Mouse (Mus musculus) heart, postnatal 0 days (tissue): ENCODE measurements around the gene Wfdc12. TPM values are rescaled to one million over a fixed set of nuclear protein-coding genes. Genes with fewer than 3 reads are reported as not detected.

Experiments
- ATAC-seq: fragments of 200-750 bp; cut with Nextera tagmentation; 2 replicates; pipeline ENCODE4 v1.8.0; 2017; ENCODE audit warnings: low read depth, moderate number of reproducible peaks, moderate library complexity; ENCODE audit not compliant: insufficient read depth
- DNase-seq: peaks from one replicate; pipeline ENCODE4 v3.0.0-alpha.2; 2016; ENCODE audit warnings: low spot score
- H3K27ac ChIP-seq: fragments of 300-500 bp; sonication (generic); 2 replicates; pipeline ENCODE4 v1.5.1; 2014; ENCODE audit warnings: low read depth, mild to moderate bottlenecking
- H3K27me3 ChIP-seq: fragments of 300-500 bp; sonication (generic); 2 replicates; pipeline ENCODE4 v1.6.1; 2014; ENCODE audit warnings: low read length, mixed read lengths; ENCODE audit not compliant: control insufficient read depth, insufficient read depth
- H3K36me3 ChIP-seq: fragments of 300-500 bp; sonication (generic); replicated peaks from 2 replicates; pipeline ENCODE4 v1.6.1; 2014; ENCODE audit warnings: low read length, mixed read lengths; ENCODE audit not compliant: control insufficient read depth, insufficient read depth
- H3K4me1 ChIP-seq: fragments of 300-500 bp; sonication (generic); 2 replicates; pipeline ENCODE4 v1.6.1; 2014; ENCODE audit warnings: antibody characterized with exemption; ENCODE audit not compliant: control insufficient read depth, insufficient read depth
- H3K4me2 ChIP-seq: fragments of 300-500 bp; sonication (generic); 2 replicates; pipeline ENCODE4 v1.6.1; 2014; ENCODE audit warnings: low read depth, mild to moderate bottlenecking, low read length, moderate library complexity
- H3K4me3 ChIP-seq: fragments of 300-500 bp; sonication (generic); 2 replicates; pipeline ENCODE4 v1.5.1; 2014; ENCODE audit warnings: low read depth, low read length
- H3K9ac ChIP-seq: fragments of 300-500 bp; sonication (generic); replicated peaks from 2 replicates; pipeline ENCODE4 v1.6.1; 2014; ENCODE audit warnings: low read depth, low read length, mixed read lengths
- H3K9me3 ChIP-seq: fragments of 300-500 bp; sonication (generic); replicated peaks from 2 replicates; pipeline ENCODE4 v1.6.1; 2016; ENCODE audit warnings: low read length; ENCODE audit not compliant: control insufficient read depth
- CTCF ChIP-seq: IDR thresholded peaks from 2 replicates; pipeline ENCODE4 v1.5.1; 2016; ENCODE audit warnings: antibody characterized with exemption, control low read depth, low read depth
- EP300 ChIP-seq: IDR thresholded peaks from 2 replicates; pipeline ENCODE4 v1.6.1; 2016; ENCODE audit warnings: antibody characterized with exemption, low read depth
- WGBS: fragments of 180-500 bp; shearing (Covaris S2); extraction: QIAGEN DNeasy Blood & Tissue Kit; methylation state at CpG from one replicate; pipeline ENCODE4 v1.1.7; 2014; 5-methylcytosine and 5-hydroxymethylcytosine counted together
- polyA plus RNA-seq: library from polyadenylated mRNA; unstranded; fragments of >200 nt; fragmentation: Nextera tagmentation; extraction: Ambion mirVana; gene quantifications from 2 replicates; pipeline ENCODE4 v1.2.1, GENCODE M21; 2015
- total RNA-seq: library from RNA; depleted of rRNA; stranded (reverse); fragments of >200 nt; gene quantifications from 2 replicates; pipeline ENCODE4 v1.2.3, GENCODE M21; 2014; ENCODE audit warnings: low replicate concordance

Gene Wfdc12
- total and polyA plus RNA-seq, 2 experiments from 2014 or later = not detected

DNA sequence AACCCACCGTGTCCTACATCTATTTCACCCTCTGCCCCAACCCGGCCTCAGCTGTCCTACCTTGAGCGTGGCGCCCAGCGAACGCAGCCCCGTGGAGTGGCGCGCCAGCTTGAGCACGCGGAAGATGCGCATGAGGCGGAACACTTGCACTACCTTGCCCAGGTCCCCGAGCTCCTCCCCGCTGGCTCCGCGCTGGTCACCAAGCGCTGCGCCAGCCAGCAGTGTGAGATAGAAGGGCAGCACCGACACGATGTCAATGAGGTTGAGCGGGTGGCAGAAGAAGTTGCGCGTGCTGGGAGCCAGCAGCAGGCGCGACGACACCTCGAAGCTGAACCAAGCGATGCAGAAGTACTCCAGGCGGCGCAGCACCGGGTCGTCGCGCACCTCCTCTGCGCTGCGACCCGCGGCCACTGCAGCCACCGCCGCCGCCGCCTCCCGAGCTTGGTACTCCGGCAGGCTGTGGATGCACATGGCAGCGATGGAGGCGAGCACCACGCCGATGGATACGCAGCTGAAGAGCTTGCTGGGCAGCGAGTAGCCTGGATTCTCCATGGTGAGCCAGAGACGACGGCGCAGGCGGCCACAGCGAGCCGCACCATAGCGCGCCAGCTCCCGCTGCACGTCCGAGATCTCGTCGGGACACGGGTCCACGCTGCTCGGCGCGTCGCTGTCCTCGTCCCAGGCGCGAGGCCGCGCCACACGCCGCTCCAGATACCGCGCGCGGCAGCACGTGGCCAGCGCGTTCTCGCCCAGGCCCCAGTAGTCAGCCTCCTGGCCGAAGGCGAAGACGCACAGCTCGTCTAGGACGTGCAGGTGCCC lies 22.4 kb downstream of the Wfdc12 start:
- WGBS = 12% methylated on average over 90 of the region's 90 CpGs
- no peak for TF ChIP-seq CTCF
- TF ChIP-seq EP300 = no peak
- Histone ChIP-seq H3K27me3 (peaks cover 63% of the 10 kb centered on the region), H3K9me3 (no peaks in the 10 kb centered on the region), H3K4me1 (peaks cover 7% of the 10 kb centered on the region), H3K9ac (no peak overlapping the region), H3K4me3 (peak overlapping the region; percentile 18), H3K27ac (no peak overlapping the region), H3K4me2 (peak overlapping the region; percentile 27), H3K36me3 (no peaks in the 10 kb centered on the region)
- DNase-seq (no peak), ATAC-seq (no peak)

DNA sequence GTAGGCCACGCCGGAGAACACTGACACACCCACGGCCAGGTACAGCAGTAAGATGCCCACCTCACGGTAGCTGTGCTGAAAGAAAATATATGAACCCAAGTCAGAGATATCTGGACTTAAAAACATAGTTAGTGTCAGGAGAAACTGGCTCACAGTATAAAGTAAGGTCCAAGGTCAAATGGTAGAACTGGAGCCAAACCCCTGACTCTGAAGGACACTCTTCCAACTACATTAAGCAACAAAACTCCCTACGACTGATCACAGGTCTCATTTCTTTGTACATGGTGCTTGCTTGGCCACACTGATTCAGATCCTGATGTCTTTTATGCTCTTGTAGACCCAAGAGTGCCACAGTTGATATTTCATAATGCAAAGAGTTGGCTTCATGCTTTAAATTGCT lies 25.5 kb downstream of the Wfdc12 start:
- Histone ChIP-seq H3K4me2 (no peak overlapping the region), H3K36me3 (no peaks in the 10 kb centered on the region), H3K27ac (no peak overlapping the region), H3K4me1 (peaks cover 7% of the 10 kb centered on the region), H3K9me3 (no peaks in the 10 kb centered on the region), H3K4me3 (no peak overlapping the region), H3K27me3 (peaks cover 42% of the 10 kb centered on the region), H3K9ac (no peak overlapping the region)
- DNase-seq (no peak), ATAC-seq (no peak)
- WGBS = 83% methylated on average over 5 of the region's 5 CpGs
- no peak for TF ChIP-seq CTCF
- TF ChIP-seq EP300 = no peak

- no peaks in the 10 kb centered on the region for H3K36me3 ChIP-seq
- WGBS = 72% methylated on average over 11 of the region's 11 CpGs
- no peak overlapping the region for H3K4me2 ChIP-seq
- ATAC-seq = no peak
- no peaks in the 10 kb centered on the region for H3K9me3 ChIP-seq
- peaks cover 9% of the 10 kb centered on the region for H3K27me3 ChIP-seq
- no peak for DNase-seq
- H3K27ac ChIP-seq = no peak overlapping the region
- H3K4me1 ChIP-seq = no peaks in the 10 kb centered on the region
- H3K4me3 ChIP-seq = no peak overlapping the region
- TF ChIP-seq EP300 (no peak), CTCF (no peak)
- H3K9ac ChIP-seq = no peak overlapping the region
Measured at GRCm38 (mm10) chr2:164161515-164162055, 28.8 kb downstream of the Wfdc12 start.

- TF ChIP-seq CTCF = no peak
- no peak for TF ChIP-seq EP300
- Histone ChIP-seq H3K9ac (no peak overlapping the region), H3K36me3 (peaks cover 12% of the 10 kb centered on the region), H3K4me3 (no peak overlapping the region), H3K4me2 (no peak overlapping the region), H3K4me1 (no peaks in the 10 kb centered on the region), H3K9me3 (no peaks in the 10 kb centered on the region), H3K27ac (no peak overlapping the region), H3K27me3 (no peaks in the 10 kb centered on the region)
- no peak for DNase-seq
- ATAC-seq = no peak
- 92% methylated on average over 2 of the region's 2 CpGs for WGBS
Measured at GRCm38 (mm10) chr2:164158838-164159237, 31.6 kb downstream of the Wfdc12 start.

GRCm38 (mm10) chr2:164156158-164156557 lies 34.2 kb downstream of the Wfdc12 start:
- Histone ChIP-seq H3K9me3 (no peaks in the 10 kb centered on the region), H3K9ac (no peak overlapping the region), H3K27me3 (no peaks in the 10 kb centered on the region), H3K36me3 (peaks cover 36% of the 10 kb centered on the region), H3K4me3 (no peak overlapping the region), H3K4me1 (no peaks in the 10 kb centered on the region), H3K27ac (no peak overlapping the region), H3K4me2 (no peak overlapping the region)
- TF ChIP-seq CTCF (no peak), EP300 (no peak)
- DNase-seq = no peak
- 82% methylated on average over 7 of the region's 7 CpGs for WGBS
- ATAC-seq = no peak
